Mouse (Mus musculus): ENCODE measurements around the gene Atxn7l3b. TPM values are rescaled to one million over a fixed set of nuclear protein-coding genes. Genes with fewer than 3 reads are reported as not detected.

The Atxn7l3b gene
- total and polyA plus RNA-seq, 2 experiments from 2014 or later = 183 to 401 TPM

DNA sequence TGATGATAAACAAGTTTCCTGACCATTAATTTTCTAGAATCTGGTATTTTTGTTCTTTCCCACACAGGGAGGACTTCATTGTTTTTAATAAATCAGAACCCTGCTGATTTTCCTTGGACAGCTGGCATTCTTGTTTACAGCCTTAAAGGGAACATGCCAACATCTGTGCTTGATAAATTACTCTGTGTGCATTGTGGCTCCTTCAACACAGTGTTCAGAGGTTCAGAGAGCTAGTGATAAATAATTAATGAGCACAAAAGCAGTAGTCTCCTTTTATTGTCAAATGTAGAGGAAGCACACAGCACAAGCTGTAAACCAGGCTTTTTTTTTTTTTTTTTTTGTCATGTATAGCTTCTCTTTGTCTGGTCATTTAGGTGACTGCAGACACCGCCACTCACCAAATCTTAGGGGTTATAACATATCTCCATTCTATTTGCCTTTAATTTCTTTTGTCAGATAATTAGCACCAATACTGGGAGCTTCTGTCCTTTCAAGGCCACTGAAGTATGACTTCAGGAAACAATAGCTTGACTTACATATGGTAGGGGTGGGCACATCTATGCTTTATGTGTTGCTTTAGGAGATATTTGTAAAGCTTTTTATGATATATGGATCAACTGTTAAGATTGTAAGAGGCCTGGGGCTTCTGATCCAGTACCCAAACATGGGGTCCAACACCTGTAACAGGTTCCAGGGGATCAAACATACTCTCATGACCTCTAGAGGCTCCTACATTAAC lies 52.0 kb downstream of the Atxn7l3b start:
- H3K27ac ChIP-seq = no peak overlapping the region

More for the DNA sequence above, 52.0 kb downstream of the Atxn7l3b start:
- DNase-seq (ENCODE audit: low spot score) (no peak), ATAC-seq (no peak)
- Histone ChIP-seq H3K4me1 (ENCODE audit: insufficient read depth, low read length) (no peaks in the 10 kb centered on the region), H3K9ac (replicated peaks; ENCODE audit: low read length) (no peak overlapping the region), H3K4me2 (ENCODE audit: low read depth, low read length) (no peak overlapping the region), H3K36me3 (ENCODE audit: insufficient read depth, low read length) (no peaks in the 10 kb centered on the region), H3K27me3 (ENCODE audit: insufficient read depth, low read length) (no peaks in the 10 kb centered on the region), H3K9me3 (ENCODE audit: low read length) (no peaks in the 10 kb centered on the region), H3K4me3 (ENCODE audit: low read length) (no peak overlapping the region)
- no peak for TF ChIP-seq CTCF (IDR thresholded peaks at IDR 0.05; ENCODE audit: low read depth)
- 16% methylated on average over 1 of the region's 1 CpGs for WGBS

Measured in hindbrain, postnatal 0 days (tissue).